Mouse (Mus musculus) lung, postnatal 0 days (tissue): ENCODE measurements around the gene Pdzrn3.
A peak's percentile ranks its signal among the peaks of the same experiment; 100 is the strongest.

Source experiments
- CTCF ChIP-seq: IDR thresholded peaks from 2 replicates; pipeline ENCODE4 v1.5.1; 2016; ENCODE audit warnings: antibody characterized with exemption, mild to moderate bottlenecking
- EP300 ChIP-seq: IDR thresholded peaks from 2 replicates; pipeline ENCODE4 v1.6.1; 2016; ENCODE audit warnings: antibody characterized with exemption, mild to moderate bottlenecking, control low read depth

GRCm38 (mm10) chr6:101377167-101377934 lies at the start of gene Pdzrn3:
- TF ChIP-seq EP300 (no peak), CTCF (peak; percentile 63)
